Mouse (Mus musculus): Measurements from ENCODE around the gene Tenm3. TPM values are rescaled to one million over a fixed set of nuclear protein-coding genes. Genes with fewer than 3 reads are reported as not detected.

Tenm3 gene
- total RNA-seq, 2 experiments from 2014 or later, result not detected

- ATAC-seq (replicated peaks; ENCODE audit: poor library complexity), result no peak
Observed at GRCm38 (mm10) chr8:48743912-48744311, 99.8 kb downstream of the Tenm3 start.

DNA sequence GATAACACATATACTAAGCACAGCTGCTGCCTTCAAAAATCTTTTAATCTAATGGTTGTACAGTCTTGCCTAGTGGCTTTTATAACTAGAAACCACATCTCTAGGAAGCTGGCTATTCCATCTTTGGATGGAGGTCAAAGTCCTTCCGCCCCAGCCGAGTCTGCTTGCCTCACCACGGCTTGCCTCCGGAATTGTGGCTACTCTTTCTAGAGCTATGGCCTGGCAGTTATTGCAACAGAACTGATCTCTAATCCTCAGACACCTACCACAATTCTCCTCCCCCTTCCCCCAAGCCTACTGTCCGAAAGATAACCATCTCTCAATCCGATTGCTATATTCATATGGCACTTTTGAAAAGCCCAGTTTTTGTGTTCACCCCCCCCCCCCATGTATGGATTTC lies 101.0 kb downstream of the Tenm3 start:
- no peak for ATAC-seq (replicated peaks; ENCODE audit: poor library complexity)

DNA sequence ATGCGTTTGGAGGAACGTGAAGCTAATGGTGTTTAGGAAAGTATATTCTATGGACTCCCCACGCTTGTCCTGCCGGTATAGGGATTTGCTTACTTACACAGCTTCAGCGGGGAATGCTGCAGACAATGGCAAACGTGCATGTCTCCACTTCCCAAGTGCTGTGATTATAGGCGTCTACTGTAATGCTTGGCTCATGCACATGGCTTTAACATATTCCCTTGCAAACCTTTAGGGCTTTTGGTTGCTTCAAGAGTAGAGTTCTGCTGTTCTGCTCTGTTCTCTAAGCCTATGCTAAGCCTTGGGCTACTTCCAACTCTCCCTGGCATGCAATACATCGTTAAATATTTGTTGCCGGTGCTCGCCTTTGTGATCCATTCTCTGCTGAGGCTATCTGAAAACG lies 102.8 kb downstream of the Tenm3 start:
- no peak for ATAC-seq (replicated peaks; ENCODE audit: poor library complexity)

- ATAC-seq (replicated peaks; ENCODE audit: poor library complexity), result peak; percentile 50; the same call in 1 of the 2 replicates
Observed at GRCm38 (mm10) chr8:48740147-48740881, 103.4 kb downstream of the Tenm3 start.

- no peak for ATAC-seq (replicated peaks; ENCODE audit: poor library complexity)
Observed at GRCm38 (mm10) chr8:48733731-48734130, 110.0 kb downstream of the Tenm3 start.

- ATAC-seq (replicated peaks; ENCODE audit: poor library complexity), result no peak
Observed at GRCm38 (mm10) chr8:48733057-48733456, 110.7 kb downstream of the Tenm3 start.

DNA sequence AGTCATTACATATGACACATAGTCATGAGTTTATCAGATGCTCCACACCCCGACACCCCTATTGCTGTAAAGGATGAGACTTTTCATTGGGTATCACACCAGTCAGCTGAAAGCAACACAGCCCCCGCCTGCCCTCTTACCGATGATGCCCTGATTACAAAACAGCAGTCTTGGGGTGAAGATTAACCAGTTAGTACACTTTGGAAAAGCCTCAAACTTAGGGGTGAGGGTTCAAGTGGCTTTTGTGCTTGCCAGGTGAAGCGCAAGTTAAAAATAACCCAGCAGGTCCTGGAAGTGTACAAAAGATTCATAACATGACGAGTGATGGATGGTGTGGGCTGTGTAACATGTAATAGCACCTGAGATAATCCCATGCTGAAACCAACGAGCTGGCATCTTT lies 113.0 kb downstream of the Tenm3 start:
- no peak for ATAC-seq (replicated peaks; ENCODE audit: poor library complexity)

- ATAC-seq (replicated peaks; ENCODE audit: poor library complexity), result no peak
Observed at GRCm38 (mm10) chr8:48728833-48729690, 114.7 kb downstream of the Tenm3 start.

GRCm38 (mm10) chr8:48728006-48728405 lies 115.7 kb downstream of the Tenm3 start:
- no peak for ATAC-seq (replicated peaks; ENCODE audit: poor library complexity)

DNA sequence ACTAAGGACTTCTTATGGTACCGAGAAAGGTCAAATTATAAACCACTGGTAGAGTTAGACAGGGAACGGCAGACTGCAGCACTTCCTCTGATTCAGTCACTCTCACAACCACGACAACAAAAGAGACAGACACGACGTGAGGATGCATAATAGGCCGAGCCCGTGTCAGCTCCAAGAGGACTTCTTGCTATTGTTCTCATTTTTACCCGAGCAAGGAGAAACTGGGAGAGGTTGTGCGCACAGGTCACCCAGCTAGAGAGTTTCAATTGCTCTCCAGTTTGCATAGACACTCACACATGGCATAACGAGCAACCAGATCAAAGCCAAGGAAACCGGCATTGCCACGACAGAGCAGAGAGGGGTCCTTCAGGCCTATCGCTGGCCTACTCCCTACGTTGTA lies 121.0 kb downstream of the Tenm3 start:
- no peak for ATAC-seq (replicated peaks; ENCODE audit: poor library complexity)

DNA sequence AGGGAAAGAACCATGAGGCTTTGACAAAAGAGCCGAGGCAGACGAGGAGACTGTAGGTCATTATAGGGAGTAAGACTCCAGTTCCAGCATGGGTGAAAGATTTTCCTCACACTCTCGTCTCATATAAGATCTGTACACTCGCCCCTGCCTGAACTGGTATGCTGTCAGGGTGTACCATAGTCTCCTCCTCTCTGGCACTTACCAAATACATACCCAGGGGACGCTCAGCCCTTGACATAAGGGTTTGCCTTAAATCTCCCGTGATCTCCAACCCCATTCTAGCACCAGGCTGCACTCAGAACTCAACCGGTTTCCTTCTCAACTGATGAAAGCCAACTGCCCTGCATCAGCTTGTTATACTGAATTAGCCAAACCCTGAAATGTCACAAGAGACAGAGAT lies 121.4 kb downstream of the Tenm3 start:
- no peak for ATAC-seq (replicated peaks; ENCODE audit: poor library complexity)

GRCm38 (mm10) chr8:48721376-48721775 lies 122.4 kb downstream of the Tenm3 start:
- no peak for ATAC-seq (replicated peaks; ENCODE audit: poor library complexity)

DNA sequence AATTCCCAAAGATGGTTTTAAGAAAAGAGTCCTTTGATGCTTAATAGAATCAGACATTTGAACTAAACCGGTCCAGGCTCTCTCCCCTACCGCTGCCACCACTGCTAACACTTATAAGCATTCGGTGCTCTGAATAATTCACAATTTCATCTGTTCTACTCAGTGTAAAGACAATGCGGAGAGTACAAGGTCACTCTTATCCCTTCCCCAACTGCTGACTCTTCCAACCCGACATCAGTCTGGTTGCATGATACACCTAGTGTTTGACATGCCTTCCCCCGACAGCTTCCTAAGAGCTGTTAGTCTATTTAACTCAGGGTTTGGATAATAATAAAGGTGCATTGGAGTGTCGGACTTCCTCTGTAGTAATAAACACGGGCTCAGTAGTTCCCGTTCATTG lies 128.1 kb downstream of the Tenm3 start:
- no peak for ATAC-seq (replicated peaks; ENCODE audit: poor library complexity)

- no peak for ATAC-seq (replicated peaks; ENCODE audit: poor library complexity)
Observed at GRCm38 (mm10) chr8:48706666-48707065, 137.1 kb downstream of the Tenm3 start.

- no peak for ATAC-seq (replicated peaks; ENCODE audit: poor library complexity)
Observed at GRCm38 (mm10) chr8:48704885-48705515, 138.8 kb downstream of the Tenm3 start.

- no peak for ATAC-seq (replicated peaks; ENCODE audit: poor library complexity)
Observed at GRCm38 (mm10) chr8:48704485-48704884, 139.3 kb downstream of the Tenm3 start.

DNA sequence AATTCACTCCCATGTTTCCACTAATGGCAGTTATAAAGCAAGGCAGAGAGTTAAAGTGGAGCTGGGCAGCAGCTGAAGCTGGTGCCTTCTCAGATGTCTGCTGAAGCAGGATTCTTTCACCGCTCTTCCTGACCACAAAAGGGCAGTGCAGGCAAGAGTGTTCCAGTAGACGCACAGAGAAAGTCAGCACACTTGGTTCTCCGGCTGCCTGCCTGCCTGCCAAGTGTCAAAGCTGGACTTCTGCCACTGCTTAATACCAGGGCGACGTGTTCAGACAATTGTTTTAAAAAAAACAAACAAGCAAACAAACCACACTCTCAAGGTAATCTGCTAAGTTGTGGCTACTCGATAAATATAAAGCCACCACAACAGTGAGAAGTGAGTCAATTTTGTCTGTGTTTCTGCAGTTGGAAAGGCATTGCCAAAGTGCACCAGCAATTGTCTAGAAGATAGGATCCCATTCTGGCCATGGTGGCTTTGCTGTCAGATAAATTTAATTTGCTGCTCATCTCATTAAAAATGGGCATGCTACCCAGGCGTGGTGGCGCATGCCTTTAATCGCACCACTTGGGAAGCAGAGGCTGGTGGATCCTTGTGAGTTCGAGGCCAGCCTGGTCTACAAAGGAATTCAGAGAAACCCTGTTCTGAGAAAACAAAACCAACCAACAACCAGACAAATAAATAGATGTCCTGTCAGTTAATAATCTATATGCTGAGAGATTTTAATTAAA lies 152.9 kb downstream of the Tenm3 start:
- ATAC-seq (replicated peaks; ENCODE audit: poor library complexity), result no peak

DNA sequence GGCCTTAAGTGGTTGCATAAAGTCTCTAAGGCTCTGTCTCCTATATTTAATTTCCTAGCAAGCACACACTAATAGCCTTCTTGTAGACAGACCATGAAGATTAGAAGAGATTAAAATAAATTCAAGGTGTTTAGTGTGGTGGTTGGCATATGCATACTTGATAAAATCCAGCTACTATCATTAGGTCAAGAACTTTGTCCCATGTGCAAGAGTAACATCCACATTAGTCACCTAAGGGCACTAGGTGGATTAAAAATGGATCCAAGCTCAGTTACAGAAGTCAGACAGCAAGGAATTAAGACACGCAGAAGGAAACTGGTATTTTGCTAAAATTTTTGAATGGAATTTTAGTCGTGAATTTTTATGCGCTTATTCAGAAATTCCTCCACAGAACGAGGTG lies 155.0 kb downstream of the Tenm3 start:
- ATAC-seq (replicated peaks; ENCODE audit: poor library complexity), result no peak

- ATAC-seq (replicated peaks; ENCODE audit: poor library complexity), result no peak
Observed at GRCm38 (mm10) chr8:48688188-48688587, 155.6 kb downstream of the Tenm3 start.

DNA sequence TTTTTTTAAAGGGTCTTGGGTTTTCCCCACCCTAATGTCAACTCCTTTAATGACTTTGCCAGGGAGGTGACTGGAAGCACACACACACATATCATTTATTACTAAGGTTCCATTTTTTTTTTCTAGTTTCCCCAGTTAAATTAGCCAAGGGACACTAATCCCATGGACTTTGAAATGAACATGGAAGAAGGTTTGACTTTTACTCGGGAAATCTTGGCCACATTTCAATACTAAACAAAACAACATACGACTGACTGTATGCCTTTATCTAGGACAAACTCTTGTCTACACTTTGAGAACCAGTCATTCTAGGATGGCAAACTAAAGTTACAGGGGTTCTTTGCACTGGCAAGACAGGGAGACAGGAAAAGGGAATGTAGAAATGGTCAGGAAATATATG lies 170.3 kb downstream of the Tenm3 start:
- no peak for ATAC-seq (replicated peaks; ENCODE audit: poor library complexity)

GRCm38 (mm10) chr8:48672471-48672870 lies 171.3 kb downstream of the Tenm3 start:
- no peak for ATAC-seq (replicated peaks; ENCODE audit: poor library complexity)

Measured in megakaryocyte progenitor cell, adult 5-6 weeks (primary cell).